Mouse (Mus musculus): ENCODE data around the gene Ctnnb1. TPM values are rescaled to one million over a fixed set of nuclear protein-coding genes. Genes with fewer than 3 reads are reported as not detected.

Ctnnb1 gene
- polyA plus RNA-seq, 1 experiment from 2014 or later, result 470 TPM

- peaks cover 85% of the 10 kb centered on the region for H3K36me3 ChIP-seq (ENCODE audit: insufficient read depth, low read length)
- no peaks in the 10 kb centered on the region for H3K9me3 ChIP-seq (replicated peaks; ENCODE audit: low read length)
- no peak overlapping the region for H3K27ac ChIP-seq
- H3K4me2 ChIP-seq (ENCODE audit: low read length), result no peak overlapping the region
- H3K4me1 ChIP-seq (replicated peaks; ENCODE audit: insufficient read depth, low read length), result peaks cover 18% of the 10 kb centered on the region; the same call in 1 of the 2 replicates
- no peak for DNase-seq (ENCODE audit: low spot score)
- no peaks in the 10 kb centered on the region for H3K27me3 ChIP-seq (ENCODE audit: insufficient read depth, low read length)
- no peak overlapping the region for H3K4me3 ChIP-seq (replicated peaks; ENCODE audit: low read depth, low read length)
- ATAC-seq (replicated peaks; ENCODE audit: low FRiP score, low read depth), result no peak
- no peak overlapping the region for H3K9ac ChIP-seq (ENCODE audit: low read depth, low read length)
- 79% methylated on average over 5 of the region's 5 CpGs for WGBS
- no peak for TF ChIP-seq CTCF (IDR thresholded peaks at IDR 0.05; ENCODE audit: low read depth)
These were observed 29.0 kb downstream of the Ctnnb1 start for GRCm38 (mm10) chr9:120958051-120958450.

- Histone ChIP-seq H3K36me3 (ENCODE audit: insufficient read depth, low read length) (peaks cover 84% of the 10 kb centered on the region), H3K4me1 (replicated peaks; ENCODE audit: insufficient read depth, low read length) (peaks cover 23% of the 10 kb centered on the region; the same call in 1 of the 2 replicates), H3K9me3 (replicated peaks; ENCODE audit: low read length) (no peaks in the 10 kb centered on the region), H3K4me3 (replicated peaks; ENCODE audit: low read depth, low read length) (no peak overlapping the region), H3K27ac (no peak overlapping the region), H3K9ac (ENCODE audit: low read depth, low read length) (no peak overlapping the region), H3K4me2 (ENCODE audit: low read length) (no peak overlapping the region), H3K27me3 (ENCODE audit: insufficient read depth, low read length) (no peaks in the 10 kb centered on the region)
- WGBS, result 88% methylated on average over 6 of the region's 6 CpGs
- no peak for ATAC-seq (replicated peaks; ENCODE audit: low FRiP score, low read depth)
- no peak for DNase-seq (ENCODE audit: low spot score)
- no peak for TF ChIP-seq CTCF (IDR thresholded peaks at IDR 0.05; ENCODE audit: low read depth)
These were observed 29.5 kb downstream of the Ctnnb1 start for GRCm38 (mm10) chr9:120958560-120958959.

- Histone ChIP-seq H3K4me3 (replicated peaks; ENCODE audit: low read depth, low read length) (no peak overlapping the region), H3K27ac (no peak overlapping the region), H3K36me3 (ENCODE audit: insufficient read depth, low read length) (peaks cover 80% of the 10 kb centered on the region), H3K4me1 (replicated peaks; ENCODE audit: insufficient read depth, low read length) (peaks cover 29% of the 10 kb centered on the region; the same call in 1 of the 2 replicates), H3K27me3 (ENCODE audit: insufficient read depth, low read length) (no peaks in the 10 kb centered on the region), H3K4me2 (ENCODE audit: low read length) (no peak overlapping the region), H3K9ac (ENCODE audit: low read depth, low read length) (no peak overlapping the region), H3K9me3 (replicated peaks; ENCODE audit: low read length) (no peaks in the 10 kb centered on the region)
- no peak for ATAC-seq (replicated peaks; ENCODE audit: low FRiP score, low read depth)
- no peak for DNase-seq (ENCODE audit: low spot score)
- 85% methylated on average over 4 of the region's 4 CpGs for WGBS
- TF ChIP-seq CTCF (IDR thresholded peaks at IDR 0.05; ENCODE audit: low read depth), result no peak
These were observed 30.2 kb downstream of the Ctnnb1 start for GRCm38 (mm10) chr9:120959225-120959624.

GRCm38 (mm10) chr9:120960611-120961010 lies 31.6 kb downstream of the Ctnnb1 start:
- no peak overlapping the region for H3K4me2 ChIP-seq (ENCODE audit: low read length)
- 70% methylated on average over 4 of the region's 4 CpGs for WGBS
- no peak for DNase-seq (ENCODE audit: low spot score)
- peaks cover 33% of the 10 kb centered on the region; the same call in 1 of the 2 replicates for H3K4me1 ChIP-seq (replicated peaks; ENCODE audit: insufficient read depth, low read length)
- H3K9me3 ChIP-seq (replicated peaks; ENCODE audit: low read length), result no peaks in the 10 kb centered on the region
- H3K36me3 ChIP-seq (ENCODE audit: insufficient read depth, low read length), result peaks cover 73% of the 10 kb centered on the region
- no peak for ATAC-seq (replicated peaks; ENCODE audit: low FRiP score, low read depth)
- H3K27ac ChIP-seq, result no peak overlapping the region
- H3K9ac ChIP-seq (ENCODE audit: low read depth, low read length), result no peak overlapping the region
- no peak for TF ChIP-seq CTCF (IDR thresholded peaks at IDR 0.05; ENCODE audit: low read depth)
- H3K27me3 ChIP-seq (ENCODE audit: insufficient read depth, low read length), result no peaks in the 10 kb centered on the region
- no peak overlapping the region for H3K4me3 ChIP-seq (replicated peaks; ENCODE audit: low read depth, low read length)

GRCm38 (mm10) chr9:120961466-120961865 lies 32.5 kb downstream of the Ctnnb1 start:
- H3K27ac ChIP-seq, result no peak overlapping the region
- DNase-seq (ENCODE audit: low spot score) (no peak), ATAC-seq (replicated peaks; ENCODE audit: low FRiP score, low read depth) (no peak)
- H3K9ac ChIP-seq (ENCODE audit: low read depth, low read length), result no peak overlapping the region
- H3K27me3 ChIP-seq (ENCODE audit: insufficient read depth, low read length), result no peaks in the 10 kb centered on the region
- 67% methylated on average over 3 of the region's 3 CpGs for WGBS
- H3K36me3 ChIP-seq (ENCODE audit: insufficient read depth, low read length), result peaks cover 70% of the 10 kb centered on the region
- H3K4me1 ChIP-seq (replicated peaks; ENCODE audit: insufficient read depth, low read length), result peaks cover 33% of the 10 kb centered on the region; the same call in 1 of the 2 replicates
- H3K4me3 ChIP-seq (replicated peaks; ENCODE audit: low read depth, low read length), result no peak overlapping the region
- no peak for TF ChIP-seq CTCF (IDR thresholded peaks at IDR 0.05; ENCODE audit: low read depth)
- no peaks in the 10 kb centered on the region for H3K9me3 ChIP-seq (replicated peaks; ENCODE audit: low read length)
- no peak overlapping the region for H3K4me2 ChIP-seq (ENCODE audit: low read length)

- H3K36me3 ChIP-seq (ENCODE audit: insufficient read depth, low read length), result peaks cover 70% of the 10 kb centered on the region
- TF ChIP-seq CTCF (IDR thresholded peaks at IDR 0.05; ENCODE audit: low read depth), result no peak
- H3K9ac ChIP-seq (ENCODE audit: low read depth, low read length), result no peak overlapping the region
- H3K4me1 ChIP-seq (replicated peaks; ENCODE audit: insufficient read depth, low read length), result peaks cover 33% of the 10 kb centered on the region; the same call in 1 of the 2 replicates
- H3K9me3 ChIP-seq (replicated peaks; ENCODE audit: low read length), result no peaks in the 10 kb centered on the region
- ATAC-seq (replicated peaks; ENCODE audit: low FRiP score, low read depth) (no peak), DNase-seq (ENCODE audit: low spot score) (peak; percentile 20)
- H3K27me3 ChIP-seq (ENCODE audit: insufficient read depth, low read length), result no peaks in the 10 kb centered on the region
- WGBS, result 83% methylated on average over 3 of the region's 3 CpGs
- no peak overlapping the region for H3K4me3 ChIP-seq (replicated peaks; ENCODE audit: low read depth, low read length)
- H3K4me2 ChIP-seq (ENCODE audit: low read length), result no peak overlapping the region
- peak overlapping the region; percentile 76; the same call in 1 of the 2 replicates for H3K27ac ChIP-seq
These were observed 33.1 kb downstream of the Ctnnb1 start for GRCm38 (mm10) chr9:120961969-120962700.
